ENCODE assay signal across 13 mouse cellular contexts in genomic region chr15:8994608-8995277, GRCm38 (mm10). TPM values are rescaled to one million over a fixed set of nuclear protein-coding genes. Genes with fewer than 3 reads are reported as not detected.
A peak's percentile ranks its signal among the peaks of the same experiment; 100 is the strongest.
DNase-seq lines count a peak whose midpoint lies in the region; ATAC-seq and TF ChIP-seq lines count a peak whose summit lies in the region.
"Had no signal": no experiment of that assay in that cellular context is flagged by ENCODE, and none has a peak within 500 bp of the region (broad histone marks: within the 10 kb centered on the region; RNA-seq: fewer than 3 reads in every experiment).

No protein-coding gene starts in this region.

- no peaks in the 10 kb centered on the region for H3K36me3 ChIP-seq in C2C12 (ENCODE audit: control insufficient read depth, insufficient read depth)
- H3K36me3 ChIP-seq: heart, embryonic 10.5 days; limb, embryonic 13.5 days had no signal

- H3ac ChIP-seq in C2C12 (ENCODE audit: control insufficient read depth, insufficient read length, low read depth): no peak overlapping the region

- peak; percentile 12 to 61 for DNase-seq in layer of hippocampus, adult 18-20 months (ENCODE audit: low spot score in 2 of 2)
- no peak for DNase-seq in layer of hippocampus, adult 11-12 months (ENCODE audit: low spot score)
- DNase-seq in NIH3T3 (ENCODE audit: low read depth): peak; percentile 80
- DNase-seq in frontal cortex, postnatal 36 days (ENCODE audit: low spot score in 2 of 2): peak; percentile 36 to 48
- DNase-seq in natural killer cell, adult 2 months (ENCODE audit: low spot score in 2 of 2): no peak
- DNase-seq in lung, postnatal 10 days: no peak

- no peaks in the 10 kb centered on the region for H3K79me3 ChIP-seq in C2C12 (ENCODE audit: low read depth)

- no peaks in the 10 kb centered on the region for H3K79me2 ChIP-seq in C2C12 (ENCODE audit: control insufficient read depth, insufficient read depth)

- TF ChIP-seq CTCF in C2C12 (IDR thresholded peaks at IDR 0.05; ENCODE audit: control insufficient read depth, insufficient read depth, insufficient read length): peak; percentile 42

- no peaks in the 10 kb centered on the region for H3K27me3 ChIP-seq in C2C12 (ENCODE audit: control insufficient read depth, insufficient read depth, insufficient read length)
- H3K27me3 ChIP-seq: limb, embryonic 13.5 days had no signal

- ATAC-seq in erythroblast, adult 5-6 weeks (replicated peaks; ENCODE audit: low FRiP score, poor library complexity, severe bottlenecking): no peak
- ATAC-seq: intestine, embryonic 16.5 days had no signal

- no peak overlapping the region for H3K4me3 ChIP-seq in C2C12 (ENCODE audit: insufficient read depth, poor library complexity, severe bottlenecking)
- H3K4me3 ChIP-seq: heart, embryonic 10.5 days; limb, embryonic 13.5 days had no signal

TF ChIP-seq in C2C12, 6 proteins besides CTCF, POLR2A, EP300 and RAD21:
- TF ChIP-seq MAX (IDR thresholded peaks at IDR 0.05) (peak; percentile 96), MYOD1 (IDR thresholded peaks at IDR 0.05; ENCODE audit: control insufficient read depth, insufficient read length, low read depth) (peak; percentile 83), FOSL1 (IDR thresholded peaks at IDR 0.05; ENCODE audit: insufficient read depth, low read length, poor library complexity, severe bottlenecking) (peak; percentile 95), MYOG (IDR thresholded peaks at IDR 0.05; ENCODE audit: control insufficient read depth, extremely low read depth, insufficient read length) (no peak), CEBPB (IDR thresholded peaks at IDR 0.05; ENCODE audit: low read depth) (no peak)
TF ChIP-seq in C2C12: peak in this region for 3.

RNA-seq across cellular contexts. Expression of gene Ranbp3l, which starts 27.0 kb away (rescaled TPM):
- total RNA-seq in layer of hippocampus, adult 18-20 months (2021): 1 to 10 TPM; 8.0 to 8.5 TPM
- 0.06 TPM for polyA plus RNA-seq in C2C12 (2012; fragmentation: generic; extraction: Trizol)
- not detected in 2 replicates for total RNA-seq in erythroblast, adult 5-6 weeks (2015; ENCODE audit: low replicate concordance)
- not detected in 2 replicates for total RNA-seq in erythroblast, adult 5-6 weeks (2017; ENCODE audit: low replicate concordance)
- total RNA-seq: monocyte, adult 5-6 weeks had no signal
- polyA plus RNA-seq: small intestine, adult 2 months had no signal

Comparison
In these comparisons a context has a peak if more than half of its experiments do, and no peak if none do; other contexts are left out.
1. DNase-seq: peak in layer of hippocampus, adult 18-20 months (2 of 2), NIH3T3 (single experiment) and frontal cortex, postnatal 36 days (2 of 2); none in layer of hippocampus, adult 11-12 months (single experiment), natural killer cell, adult 2 months (0 of 2) and lung, postnatal 10 days (single experiment).
2. RNA of gene Ranbp3l, which starts 27.0 kb away (total RNA-seq): 8.0 to 8.5 TPM in layer of hippocampus, adult 18-20 months; not detected in erythroblast, adult 5-6 weeks; every median in the first group is over 4 times any median in the second.